Mouse (Mus musculus) heart, adult 8-10 months (tissue): ENCODE results near the gene Lrrc49. TPM values are rescaled to one million over a fixed set of nuclear protein-coding genes. Genes with fewer than 3 reads are reported as not detected.

ENCODE experiments used
- DNase-seq: peaks from one replicate; pipeline ENCODE4 v3.0.0; 2022; ENCODE audit warnings: low spot score
- total RNA-seq, 4 experiments: library from RNA; stranded (reverse); gene quantifications; 2 replicates each; pipeline ENCODE4 v1.2.4; 2022

Lrrc49 gene
- 1 to 10 TPM; 3.5 to 4.2 (median 3.8) TPM for total RNA-seq

GRCm38 (mm10) chr9:60687891-60688324 is at the start of gene Lrrc49:
Gene Lrrc49 (minus strand): TSS chr9:60688158.
- peak; percentile 94 for DNase-seq

GRCm38 (mm10) chr9:60734321-60734720 is 46.4 kb upstream of the Lrrc49 start:
- DNase-seq = no peak

GRCm38 (mm10) chr9:60724968-60725367 is 37.0 kb upstream of the Lrrc49 start:
- no peak for DNase-seq

GRCm38 (mm10) chr9:60719687-60720086 is 31.7 kb upstream of the Lrrc49 start:
- DNase-seq = no peak

GRCm38 (mm10) chr9:60718284-60718683 is 30.3 kb upstream of the Lrrc49 start:
- peak; percentile 60 for DNase-seq

- DNase-seq = no peak
These were observed 27.9 kb upstream of the Lrrc49 start for GRCm38 (mm10) chr9:60715828-60716227.

- no peak for DNase-seq
These were observed 27.3 kb upstream of the Lrrc49 start for GRCm38 (mm10) chr9:60715271-60715670.

GRCm38 (mm10) chr9:60714191-60714590 is 26.2 kb upstream of the Lrrc49 start:
- no peak for DNase-seq

- DNase-seq = no peak
These were observed 25.7 kb upstream of the Lrrc49 start for GRCm38 (mm10) chr9:60713616-60714015.

- peak; percentile 33 for DNase-seq
These were observed 25.0 kb upstream of the Lrrc49 start, which contains the start of gene Larp6 for GRCm38 (mm10) chr9:60712771-60713541. Gene Larp6 (plus strand): TSS chr9:60712989.

GRCm38 (mm10) chr9:60712011-60712410 is 24.1 kb upstream of the Lrrc49 start:
- DNase-seq = no peak

GRCm38 (mm10) chr9:60709721-60710120 is 21.8 kb upstream of the Lrrc49 start:
- DNase-seq = no peak

- DNase-seq = no peak
These were observed 20.6 kb upstream of the Lrrc49 start for GRCm38 (mm10) chr9:60708606-60709005.

- DNase-seq = no peak
These were observed 19.6 kb upstream of the Lrrc49 start for GRCm38 (mm10) chr9:60707594-60707993.

- DNase-seq = no peak
These were observed 11.7 kb upstream of the Lrrc49 start for GRCm38 (mm10) chr9:60699581-60700231.

- peak; percentile 45 for DNase-seq
These were observed 8.5 kb upstream of the Lrrc49 start for GRCm38 (mm10) chr9:60696271-60696985.

GRCm38 (mm10) chr9:60693986-60694385 is 6.0 kb upstream of the Lrrc49 start:
- no peak for DNase-seq

GRCm38 (mm10) chr9:60692624-60693023 is 4.7 kb upstream of the Lrrc49 start:
- no peak for DNase-seq

- DNase-seq = no peak
These were observed 543 bp downstream of the Lrrc49 start for GRCm38 (mm10) chr9:60687415-60687814.

GRCm38 (mm10) chr9:60682753-60683152 is 5.2 kb downstream of the Lrrc49 start:
- no peak for DNase-seq

GRCm38 (mm10) chr9:60681005-60681404 is 7.0 kb downstream of the Lrrc49 start:
- no peak for DNase-seq

GRCm38 (mm10) chr9:60678913-60679312 is 9.0 kb downstream of the Lrrc49 start:
- DNase-seq = no peak
